Mouse (Mus musculus) liver, embryonic 14.5 days (tissue): ENCODE data around the gene Tnfrsf4.

ENCODE experiments used
- CTCF ChIP-seq: IDR thresholded peaks from 2 replicates; pipeline ENCODE4 v1.5.1; 2016; ENCODE audit warnings: antibody characterized with exemption, low read depth, control low read depth
- EP300 ChIP-seq: IDR thresholded peaks from 2 replicates; pipeline ENCODE4 v1.6.1; 2016; ENCODE audit warnings: antibody characterized with exemption, low read depth

DNA sequence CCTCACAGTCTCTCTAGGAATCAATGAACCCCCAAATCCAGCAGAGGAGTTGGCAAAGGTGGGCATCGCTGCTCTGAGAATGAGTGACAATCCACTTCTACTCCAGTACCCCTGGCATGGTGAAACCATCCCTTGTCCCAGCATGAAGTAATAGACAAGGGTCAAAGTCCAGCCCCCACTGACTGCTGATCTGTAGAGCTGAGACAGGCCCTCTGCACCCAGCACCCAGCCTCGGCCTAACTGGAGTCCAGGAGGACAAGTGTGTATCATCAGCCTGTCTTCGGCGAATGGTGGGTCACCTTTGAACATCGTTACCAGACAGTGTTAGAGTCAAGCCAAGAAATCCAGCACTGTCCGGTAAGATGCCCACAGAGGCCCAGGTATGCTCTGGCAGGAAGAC, 41.0 kb downstream of the Tnfrsf4 start:
- TF ChIP-seq EP300 (no peak), CTCF (no peak)
